Mouse (Mus musculus) left cerebral cortex, adult 11 months (tissue): Measurements from ENCODE around the gene Tbxa2r.

Source experiments
- DNase-seq: peaks from one replicate; pipeline ENCODE4 v3.0.0; 2022; ENCODE audit warnings: low spot score

Tbxa2r gene

GRCm38 (mm10) chr10:81299585-81300351, 28.8 kb upstream of the Tbxa2r start:
- no peak for DNase-seq

GRCm38 (mm10) chr10:81300352-81300907, 28.1 kb upstream of the Tbxa2r start:
- no peak for DNase-seq

GRCm38 (mm10) chr10:81301321-81301720, 27.2 kb upstream of the Tbxa2r start:
- DNase-seq, result no peak

GRCm38 (mm10) chr10:81302288-81302687, 26.2 kb upstream of the Tbxa2r start:
- no peak for DNase-seq

- no peak for DNase-seq
These were observed 25.7 kb upstream of the Tbxa2r start for GRCm38 (mm10) chr10:81302781-81303218.

- DNase-seq, result no peak
These were observed 25.3 kb upstream of the Tbxa2r start for GRCm38 (mm10) chr10:81303258-81303657.

GRCm38 (mm10) chr10:81303761-81304160, 24.8 kb upstream of the Tbxa2r start:
- no peak for DNase-seq

GRCm38 (mm10) chr10:81304597-81305238, 23.8 kb upstream of the Tbxa2r start:
- no peak for DNase-seq

- no peak for DNase-seq
These were observed 22.9 kb upstream of the Tbxa2r start for GRCm38 (mm10) chr10:81305663-81306062.

- DNase-seq, result no peak
These were observed 22.3 kb upstream of the Tbxa2r start for GRCm38 (mm10) chr10:81306173-81306668.

- DNase-seq, result no peak
These were observed 21.5 kb upstream of the Tbxa2r start for GRCm38 (mm10) chr10:81306837-81307682.

GRCm38 (mm10) chr10:81309571-81309970, 19.0 kb upstream of the Tbxa2r start:
- DNase-seq, result no peak

GRCm38 (mm10) chr10:81313581-81313980, 14.9 kb upstream of the Tbxa2r start:
- DNase-seq, result no peak

GRCm38 (mm10) chr10:81314201-81314600, 14.3 kb upstream of the Tbxa2r start:
- no peak for DNase-seq

GRCm38 (mm10) chr10:81315587-81315986, 12.9 kb upstream of the Tbxa2r start:
- no peak for DNase-seq

- DNase-seq, result no peak
These were observed 12.0 kb upstream of the Tbxa2r start for GRCm38 (mm10) chr10:81316338-81317060.

- DNase-seq, result no peak
These were observed 11.3 kb upstream of the Tbxa2r start for GRCm38 (mm10) chr10:81317273-81317672.

- no peak for DNase-seq
These were observed 9.8 kb upstream of the Tbxa2r start for GRCm38 (mm10) chr10:81318589-81319329.

GRCm38 (mm10) chr10:81319330-81319699, 9.2 kb upstream of the Tbxa2r start:
- DNase-seq, result no peak

- DNase-seq, result no peak
These were observed 8.6 kb upstream of the Tbxa2r start for GRCm38 (mm10) chr10:81319741-81320549.
